Mouse (Mus musculus) cerebellum, adult 2 months (tissue): ENCODE results near the gene Mucl3.

Source experiments
- CTCF ChIP-seq: fragments of 200-500 bp; IDR thresholded peaks from 2 replicates; pipeline ENCODE4 v1.5.1; 2011; ENCODE audit warnings: low read depth, mild to moderate bottlenecking, control low read depth, low read length, moderate library complexity, borderline replicate concordance; ENCODE audit not compliant: insufficient read depth
- POLR2A ChIP-seq: fragments of 200-500 bp; IDR thresholded peaks from 2 replicates; pipeline ENCODE4 v1.6.1; 2011; ENCODE audit warnings: low read length, control low read depth, borderline replicate concordance; ENCODE audit not compliant: insufficient read depth

DNA sequence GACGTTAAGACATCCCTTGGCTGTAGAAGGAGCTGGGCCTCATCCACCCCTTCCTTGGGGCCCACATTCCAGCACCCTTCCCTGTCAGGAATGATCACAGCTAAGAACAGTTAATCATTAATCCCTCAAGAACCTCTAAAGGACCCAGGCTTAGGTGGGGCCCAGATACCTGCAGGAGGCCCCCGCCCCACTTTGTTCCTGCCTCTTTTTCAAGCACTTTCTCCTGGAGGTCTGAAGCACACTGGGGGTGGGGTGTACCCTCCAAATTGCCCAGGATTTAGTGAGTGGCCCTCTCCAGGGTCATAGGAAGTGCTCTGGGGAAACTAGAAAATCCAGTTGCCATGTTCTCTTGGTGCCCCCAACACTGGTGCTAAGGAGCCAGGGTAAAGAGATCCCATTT lies 5.9 kb upstream of the Mucl3 start:
- TF ChIP-seq CTCF, result no peak
- TF ChIP-seq POLR2A, result no peak
